Mouse (Mus musculus): ENCODE data around the gene Gtdc1.

GRCm38 (mm10) chr2:44962620-44963019, 35.2 kb upstream of the Gtdc1 start:
- TF ChIP-seq POLR2A (IDR thresholded peaks at IDR 0.05; ENCODE audit: borderline replicate concordance, extremely low read depth, insufficient read depth, insufficient read length, poor library complexity, severe bottlenecking), result no peak
- TF ChIP-seq CTCF (IDR thresholded peaks at IDR 0.05; ENCODE audit: borderline replicate concordance, extremely low read depth, insufficient read depth, insufficient read length), result no peak
